Mouse (Mus musculus): ENCODE data around the gene Cisd1. TPM values are rescaled to one million over a fixed set of nuclear protein-coding genes. Genes with fewer than 3 reads are reported as not detected.

Gene Cisd1
- polyA plus RNA-seq, 1 experiment from 2014 or later = 103 TPM

DNA sequence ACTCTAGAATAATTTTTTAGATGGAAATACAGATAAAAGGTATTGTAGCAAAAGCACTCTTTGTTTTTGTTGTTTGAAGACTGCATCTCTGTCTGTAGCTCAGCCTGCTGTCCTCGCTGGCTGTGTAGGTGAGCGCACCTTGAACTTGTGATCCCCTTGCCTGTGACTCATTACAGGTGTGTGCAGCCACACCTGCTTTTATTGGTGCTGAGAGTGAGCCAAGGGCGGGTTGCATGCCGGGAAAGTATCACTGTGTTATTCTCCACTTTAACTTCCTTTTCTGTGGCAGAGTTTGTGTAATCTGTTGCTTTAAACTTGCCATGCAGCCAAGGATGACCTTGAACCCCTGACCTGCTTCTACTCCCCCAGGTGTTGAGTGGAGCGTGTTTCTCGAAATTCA lies 31.3 kb upstream of the Cisd1 start:
- 67% methylated on average over 6 of the region's 6 CpGs for WGBS
- peak; percentile 83; the same call in 1 of the 2 replicates for ATAC-seq (ENCODE audit: insufficient read depth, low FRiP score)

DNA sequence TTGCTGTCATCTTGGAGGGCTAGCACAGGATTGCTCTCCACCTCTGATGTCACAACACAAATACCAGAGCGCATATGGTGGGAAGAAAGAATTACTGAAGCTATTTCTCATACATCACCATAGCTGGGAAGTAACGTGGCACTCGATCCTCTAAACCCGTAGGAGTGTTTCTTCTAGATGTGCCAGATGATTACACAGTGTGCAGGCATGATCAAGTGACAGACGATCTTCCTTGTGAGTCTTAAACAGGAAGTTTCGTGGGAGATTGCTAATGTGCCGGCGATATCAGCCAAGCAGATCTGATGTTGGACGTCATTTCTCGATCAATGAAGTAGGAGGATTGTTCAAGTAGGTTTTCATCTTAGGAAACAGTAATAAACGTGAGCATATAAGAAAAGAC lies 29.0 kb upstream of the Cisd1 start:
- Histone ChIP-seq H3K9me3 (replicated peaks; ENCODE audit: control insufficient read depth, low read length) (no peaks in the 10 kb centered on the region), H3K36me3 (ENCODE audit: control insufficient read depth, insufficient read depth, low read length) (no peaks in the 10 kb centered on the region), H3K4me2 (ENCODE audit: low read depth, low read length) (no peak overlapping the region), H3K9ac (ENCODE audit: low read length) (no peak overlapping the region), H3K27me3 (ENCODE audit: control insufficient read depth, insufficient read depth, low read length) (no peaks in the 10 kb centered on the region), H3K27ac (ENCODE audit: low read length) (no peak overlapping the region), H3K4me1 (ENCODE audit: control insufficient read depth, insufficient read depth, low read length) (no peaks in the 10 kb centered on the region), H3K4me3 (replicated peaks; ENCODE audit: low read length) (no peak overlapping the region)
- 80% methylated on average over 11 of the region's 11 CpGs for WGBS
- ATAC-seq (ENCODE audit: insufficient read depth, low FRiP score) = no peak

More for the DNA sequence above, 31.3 kb upstream of the Cisd1 start:
- Histone ChIP-seq H3K36me3 (ENCODE audit: control insufficient read depth, insufficient read depth, low read length) (peaks cover 5% of the 10 kb centered on the region; the same call in 1 of the 2 replicates), H3K9ac (ENCODE audit: low read length) (no peak overlapping the region), H3K9me3 (replicated peaks; ENCODE audit: control insufficient read depth, low read length) (no peaks in the 10 kb centered on the region), H3K27me3 (ENCODE audit: control insufficient read depth, insufficient read depth, low read length) (no peaks in the 10 kb centered on the region), H3K4me3 (replicated peaks; ENCODE audit: low read length) (no peak overlapping the region), H3K4me2 (ENCODE audit: low read depth, low read length) (no peak overlapping the region), H3K27ac (ENCODE audit: low read length) (0 out of 2 replicates have a peak overlapping the region, but pooled peaks have one; percentile 29), H3K4me1 (ENCODE audit: control insufficient read depth, insufficient read depth, low read length) (no peaks in the 10 kb centered on the region)

DNA sequence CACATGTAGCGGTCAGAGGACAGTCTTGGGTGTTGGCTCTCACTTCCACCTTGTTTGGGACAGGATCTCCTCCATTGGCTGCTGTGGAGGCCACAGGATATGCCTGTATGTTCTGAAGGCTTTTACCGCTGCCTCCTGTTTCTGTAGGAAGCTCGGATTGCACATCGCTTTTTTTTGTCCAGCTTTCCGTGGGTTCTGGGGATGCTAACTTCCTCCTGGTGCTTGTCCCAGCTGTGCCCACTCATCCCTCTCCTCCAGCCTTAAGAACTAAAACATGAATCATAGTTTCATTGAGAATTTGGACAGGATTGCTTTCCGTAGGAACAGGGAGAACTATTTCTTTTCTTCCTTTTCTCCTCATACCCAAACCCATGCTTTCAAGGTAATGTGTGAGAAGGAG lies 27.1 kb upstream of the Cisd1 start:
- H3K4me2 ChIP-seq (ENCODE audit: low read depth, low read length) = no peak overlapping the region
- no peaks in the 10 kb centered on the region for H3K9me3 ChIP-seq (replicated peaks; ENCODE audit: control insufficient read depth, low read length)
- WGBS = 71% methylated on average over 6 of the region's 6 CpGs
- H3K36me3 ChIP-seq (ENCODE audit: control insufficient read depth, insufficient read depth, low read length) = no peaks in the 10 kb centered on the region
- H3K27ac ChIP-seq (ENCODE audit: low read length) = no peak overlapping the region
- no peaks in the 10 kb centered on the region for H3K4me1 ChIP-seq (ENCODE audit: control insufficient read depth, insufficient read depth, low read length)
- no peak overlapping the region for H3K9ac ChIP-seq (ENCODE audit: low read length)
- no peak overlapping the region for H3K4me3 ChIP-seq (replicated peaks; ENCODE audit: low read length)
- H3K27me3 ChIP-seq (ENCODE audit: control insufficient read depth, insufficient read depth, low read length) = no peaks in the 10 kb centered on the region
- no peak for ATAC-seq (ENCODE audit: insufficient read depth, low FRiP score)

DNA sequence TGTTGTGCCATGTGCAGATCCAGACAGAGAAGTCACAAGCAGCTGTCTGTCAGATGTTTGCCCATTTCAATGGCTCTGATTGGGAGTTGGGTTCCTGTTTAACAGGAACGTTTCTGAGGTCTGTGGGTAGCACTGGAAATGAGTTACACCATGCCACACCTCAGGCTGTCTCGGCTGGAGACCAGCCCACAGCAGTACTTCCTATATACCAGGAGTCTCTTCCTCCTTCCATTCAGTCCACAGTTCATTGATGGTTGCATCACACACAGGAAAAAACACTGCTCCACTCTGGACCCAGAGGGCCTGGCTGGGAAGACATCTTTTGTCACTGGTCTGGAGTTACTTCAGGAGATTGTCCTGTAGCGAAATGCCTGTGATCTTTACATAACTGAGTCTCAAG lies 24.7 kb upstream of the Cisd1 start:
- no peak for ATAC-seq (ENCODE audit: insufficient read depth, low FRiP score)
- no peak overlapping the region for H3K4me3 ChIP-seq (replicated peaks; ENCODE audit: low read length)
- H3K36me3 ChIP-seq (ENCODE audit: control insufficient read depth, insufficient read depth, low read length) = no peaks in the 10 kb centered on the region
- no peak overlapping the region for H3K9ac ChIP-seq (ENCODE audit: low read length)
- H3K4me1 ChIP-seq (ENCODE audit: control insufficient read depth, insufficient read depth, low read length) = no peaks in the 10 kb centered on the region
- H3K27ac ChIP-seq (ENCODE audit: low read length) = no peak overlapping the region
- no peaks in the 10 kb centered on the region for H3K9me3 ChIP-seq (replicated peaks; ENCODE audit: control insufficient read depth, low read length)
- H3K27me3 ChIP-seq (ENCODE audit: control insufficient read depth, insufficient read depth, low read length) = no peaks in the 10 kb centered on the region
- H3K4me2 ChIP-seq (ENCODE audit: low read depth, low read length) = no peak overlapping the region
- 71% methylated on average over 3 of the region's 3 CpGs for WGBS

GRCm38 (mm10) chr10:71368128-71368940 lies 23.6 kb upstream of the Cisd1 start:
- Histone ChIP-seq H3K36me3 (ENCODE audit: control insufficient read depth, insufficient read depth, low read length) (no peaks in the 10 kb centered on the region), H3K27ac (ENCODE audit: low read length) (0 out of 2 replicates have a peak overlapping the region, but pooled peaks have one; percentile 22), H3K9ac (ENCODE audit: low read length) (no peak overlapping the region), H3K4me1 (ENCODE audit: control insufficient read depth, insufficient read depth, low read length) (no peaks in the 10 kb centered on the region), H3K27me3 (ENCODE audit: control insufficient read depth, insufficient read depth, low read length) (no peaks in the 10 kb centered on the region), H3K9me3 (replicated peaks; ENCODE audit: control insufficient read depth, low read length) (no peaks in the 10 kb centered on the region), H3K4me2 (ENCODE audit: low read depth, low read length) (no peak overlapping the region), H3K4me3 (replicated peaks; ENCODE audit: low read length) (no peak overlapping the region)
- no peak; the same call in 1 of the 2 replicates for ATAC-seq (ENCODE audit: insufficient read depth, low FRiP score)
- 65% methylated on average over 16 of the region's 16 CpGs for WGBS

DNA sequence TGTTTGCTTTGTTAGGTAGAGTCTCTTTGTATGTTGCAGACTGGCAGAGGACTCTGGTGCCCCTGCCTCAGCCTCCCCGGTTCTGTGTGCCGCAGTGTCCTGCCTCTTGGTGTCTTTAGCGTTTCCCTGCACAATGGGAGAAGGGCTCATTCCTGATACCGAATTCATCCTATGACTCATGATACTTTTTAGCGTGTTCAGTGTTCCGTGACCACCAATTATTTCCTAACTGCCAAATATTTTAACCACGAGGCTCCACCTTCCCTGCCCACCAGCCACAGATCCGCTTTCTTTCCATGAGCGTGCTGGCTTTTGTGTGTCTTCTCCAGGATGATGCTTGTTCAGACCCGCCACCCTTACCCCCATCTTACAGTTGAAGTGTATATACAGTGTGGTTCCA lies 19.1 kb upstream of the Cisd1 start:
- no peaks in the 10 kb centered on the region for H3K36me3 ChIP-seq (ENCODE audit: control insufficient read depth, insufficient read depth, low read length)
- ATAC-seq (ENCODE audit: insufficient read depth, low FRiP score) = no peak

DNA sequence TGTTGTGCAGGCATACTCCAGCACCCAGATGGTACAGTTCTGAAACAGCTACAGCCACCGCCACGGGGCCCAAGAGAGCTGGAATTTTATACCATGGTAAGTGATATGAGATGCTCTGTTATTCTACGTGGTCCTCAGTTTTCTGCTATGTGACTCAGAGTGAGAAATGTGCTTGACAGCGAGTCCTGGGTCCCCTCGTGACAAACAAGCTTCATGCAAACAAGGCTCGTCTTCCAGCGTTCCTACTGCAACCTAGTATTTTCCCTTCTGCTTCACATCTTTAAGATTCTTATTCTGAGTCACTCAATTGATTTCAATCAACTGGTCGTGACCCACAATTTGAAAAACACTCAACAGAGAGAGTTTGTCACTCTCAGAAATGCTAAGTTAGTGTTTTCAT lies 18.7 kb upstream of the Cisd1 start:
- no peak for ATAC-seq (ENCODE audit: insufficient read depth, low FRiP score)
- Histone ChIP-seq H3K27me3 (ENCODE audit: control insufficient read depth, insufficient read depth, low read length) (no peaks in the 10 kb centered on the region), H3K9ac (ENCODE audit: low read length) (no peak overlapping the region), H3K36me3 (ENCODE audit: control insufficient read depth, insufficient read depth, low read length) (no peaks in the 10 kb centered on the region), H3K4me1 (ENCODE audit: control insufficient read depth, insufficient read depth, low read length) (no peaks in the 10 kb centered on the region), H3K4me3 (replicated peaks; ENCODE audit: low read length) (no peak overlapping the region), H3K9me3 (replicated peaks; ENCODE audit: control insufficient read depth, low read length) (no peaks in the 10 kb centered on the region), H3K27ac (ENCODE audit: low read length) (no peak overlapping the region), H3K4me2 (ENCODE audit: low read depth, low read length) (no peak overlapping the region)
- WGBS = 84% methylated on average over 8 of the region's 8 CpGs

More for the DNA sequence above, 19.1 kb upstream of the Cisd1 start:
- H3K27ac ChIP-seq (ENCODE audit: low read length) = no peak overlapping the region
- H3K9ac ChIP-seq (ENCODE audit: low read length) = no peak overlapping the region
- no peak overlapping the region for H3K4me3 ChIP-seq (replicated peaks; ENCODE audit: low read length)
- WGBS = 85% methylated on average over 10 of the region's 10 CpGs
- no peaks in the 10 kb centered on the region for H3K27me3 ChIP-seq (ENCODE audit: control insufficient read depth, insufficient read depth, low read length)
- H3K9me3 ChIP-seq (replicated peaks; ENCODE audit: control insufficient read depth, low read length) = no peaks in the 10 kb centered on the region
- no peak overlapping the region for H3K4me2 ChIP-seq (ENCODE audit: low read depth, low read length)
- H3K4me1 ChIP-seq (ENCODE audit: control insufficient read depth, insufficient read depth, low read length) = no peaks in the 10 kb centered on the region

DNA sequence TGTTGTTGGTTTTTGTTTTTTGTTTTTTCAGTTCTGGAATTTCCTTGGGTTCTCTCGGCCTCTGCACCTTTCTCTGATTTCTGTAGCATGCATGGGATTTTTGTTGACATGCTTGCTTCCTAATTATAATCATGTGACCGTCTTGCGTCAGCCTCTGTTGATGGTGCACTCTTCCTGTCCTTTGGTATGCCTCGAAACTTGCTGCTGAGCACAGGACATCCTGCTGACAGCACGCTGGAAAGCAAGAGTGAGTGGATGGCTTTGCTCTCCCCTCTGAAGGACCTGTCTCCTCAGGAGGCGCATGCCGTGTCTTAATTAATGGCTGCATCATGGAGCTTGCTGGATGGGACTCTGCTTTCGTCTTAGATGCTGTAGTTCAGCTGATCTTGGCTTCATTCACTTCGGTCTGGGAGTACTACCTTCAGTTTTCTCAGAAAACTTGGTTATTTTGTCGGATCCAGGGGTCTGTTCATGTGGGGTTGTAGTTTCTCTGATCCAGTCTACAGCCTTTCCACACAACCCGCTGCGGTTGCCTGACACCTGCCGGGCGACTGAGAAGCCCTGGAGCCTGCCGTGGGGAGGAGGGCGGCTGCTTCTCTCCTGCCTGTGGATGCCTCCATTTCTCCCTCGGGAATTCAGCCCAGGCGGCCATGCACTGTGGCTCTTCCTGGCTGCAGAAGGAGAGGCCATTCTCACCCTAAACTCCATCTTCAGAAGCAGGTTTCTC lies 17.2 kb upstream of the Cisd1 start:
- no peak overlapping the region for H3K4me3 ChIP-seq (replicated peaks; ENCODE audit: low read length)
- no peak overlapping the region for H3K27ac ChIP-seq (ENCODE audit: low read length)
- no peaks in the 10 kb centered on the region for H3K9me3 ChIP-seq (replicated peaks; ENCODE audit: control insufficient read depth, low read length)
- WGBS = 36% methylated on average over 18 of the region's 18 CpGs
- no peaks in the 10 kb centered on the region for H3K27me3 ChIP-seq (ENCODE audit: control insufficient read depth, insufficient read depth, low read length)
- H3K36me3 ChIP-seq (ENCODE audit: control insufficient read depth, insufficient read depth, low read length) = no peaks in the 10 kb centered on the region
- H3K4me1 ChIP-seq (ENCODE audit: control insufficient read depth, insufficient read depth, low read length) = no peaks in the 10 kb centered on the region
- ATAC-seq (ENCODE audit: insufficient read depth, low FRiP score) = no peak
- H3K4me2 ChIP-seq (ENCODE audit: low read depth, low read length) = no peak overlapping the region
- no peak overlapping the region for H3K9ac ChIP-seq (ENCODE audit: low read length)

DNA sequence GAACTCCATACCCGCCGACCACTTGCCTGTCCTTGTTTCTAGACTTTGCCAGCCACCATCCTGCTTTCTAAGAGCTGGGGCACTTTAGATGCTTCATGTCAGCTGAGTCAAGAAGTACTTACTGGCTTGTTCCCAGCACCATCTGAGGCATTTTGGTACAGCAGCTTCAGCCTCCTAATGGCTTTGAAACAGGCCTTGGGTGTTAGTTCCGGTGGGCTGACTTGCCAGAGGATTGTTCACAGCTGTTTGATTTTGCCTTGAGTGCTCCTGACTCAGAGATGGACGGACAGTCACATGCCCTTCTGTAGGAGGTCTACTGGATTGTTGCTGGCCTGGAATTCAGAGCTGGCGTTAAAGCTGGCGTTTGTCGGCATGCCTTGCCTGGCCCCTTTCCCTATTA lies 16.3 kb upstream of the Cisd1 start:
- no peak overlapping the region for H3K4me3 ChIP-seq (replicated peaks; ENCODE audit: low read length)
- H3K27ac ChIP-seq (ENCODE audit: low read length) = no peak overlapping the region
- ATAC-seq (ENCODE audit: insufficient read depth, low FRiP score) = no peak
- 73% methylated on average over 7 of the region's 7 CpGs for WGBS
- no peak overlapping the region for H3K9ac ChIP-seq (ENCODE audit: low read length)
- H3K27me3 ChIP-seq (ENCODE audit: control insufficient read depth, insufficient read depth, low read length) = no peaks in the 10 kb centered on the region
- no peaks in the 10 kb centered on the region for H3K4me1 ChIP-seq (ENCODE audit: control insufficient read depth, insufficient read depth, low read length)
- no peaks in the 10 kb centered on the region for H3K36me3 ChIP-seq (ENCODE audit: control insufficient read depth, insufficient read depth, low read length)
- H3K4me2 ChIP-seq (ENCODE audit: low read depth, low read length) = no peak overlapping the region
- no peaks in the 10 kb centered on the region for H3K9me3 ChIP-seq (replicated peaks; ENCODE audit: control insufficient read depth, low read length)

Data from stomach, embryonic 16.5 days (tissue).